Mouse (Mus musculus) C2C12 (cell line): ENCODE measurements around the gene Prmt7.

Experiments used
- CTCF ChIP-seq: IDR thresholded peaks from one replicate; pipeline ENCODE4 v1.5.1; 2011; ENCODE audit not compliant: control insufficient read depth, insufficient read depth, insufficient read length
- FOSL1 ChIP-seq: IDR thresholded peaks from one replicate; pipeline ENCODE4 v1.8.0; 2011; ENCODE audit warnings: mild to moderate bottlenecking, low read length; ENCODE audit not compliant: poor library complexity, insufficient read depth, severe bottlenecking
- USF1 ChIP-seq: IDR thresholded peaks from one replicate; pipeline ENCODE4 v1.6.1; 2011; ENCODE audit warnings: low read depth, mild to moderate bottlenecking, control low read depth, moderate library complexity

DNA sequence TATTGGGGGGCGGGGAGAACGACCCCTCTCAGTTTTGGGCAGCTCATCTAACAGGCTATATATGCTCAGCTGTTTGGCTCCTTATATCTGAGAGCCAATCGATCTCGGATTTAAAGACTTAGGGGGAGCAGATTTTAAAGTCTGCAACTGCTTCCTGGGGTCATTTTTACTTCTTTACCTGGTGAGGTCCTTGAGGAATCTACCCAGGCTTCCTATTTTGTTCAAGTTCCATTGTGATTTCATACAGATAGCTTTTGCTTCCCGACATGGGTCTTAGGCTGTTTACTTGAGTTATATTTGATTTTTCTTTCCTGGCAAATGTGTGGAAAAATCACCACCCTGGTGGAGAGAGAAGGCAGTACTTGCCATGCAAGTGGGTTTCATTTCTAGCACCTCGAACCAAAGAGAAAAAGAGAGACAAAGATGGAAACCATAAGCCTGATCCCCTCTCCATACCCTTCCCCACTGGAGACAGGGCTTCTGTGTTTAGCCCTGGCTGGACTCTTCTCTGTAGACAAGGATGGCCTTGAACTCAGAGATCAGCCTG lies 40.7 kb upstream of the Prmt7 start:
- no peak for TF ChIP-seq USF1
- TF ChIP-seq FOSL1: no peak
- no peak for TF ChIP-seq CTCF
